Mouse (Mus musculus): Measurements from ENCODE around the gene Nom1.

- TF ChIP-seq GATA1 (IDR thresholded peaks at IDR 0.05; ENCODE audit: borderline replicate concordance, low read length) (no peak), FLI1 (IDR thresholded peaks at IDR 0.05; ENCODE audit: low read length) (no peak)
These were observed 39.2 kb downstream of the Nom1 start for GRCm38 (mm10) chr5:29473551-29474245.
